1 mouse cellular context compared by ENCODE assay signal in the genomic region with DNA sequence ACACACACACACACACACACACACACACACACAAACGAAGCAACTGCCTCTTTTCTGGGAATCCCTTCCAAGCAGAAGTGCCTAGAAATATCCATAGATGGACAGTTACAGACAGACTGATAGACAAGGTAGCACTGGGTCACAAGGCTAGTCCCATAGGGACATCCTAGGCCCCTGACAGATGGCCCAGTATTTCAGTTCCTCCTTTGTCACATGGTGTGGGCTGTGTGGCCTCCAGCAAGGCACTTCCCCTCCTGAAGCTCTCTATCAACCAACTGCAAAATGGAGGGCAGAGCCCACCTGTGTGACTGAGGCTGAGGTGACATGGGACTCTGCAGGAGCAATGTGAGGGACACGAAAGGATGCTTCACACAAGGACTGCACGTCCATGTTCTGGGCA.
A peak's percentile ranks its signal among the peaks of the same experiment; 100 is the strongest.
TF ChIP-seq lines count a peak whose summit lies in the region.

No protein-coding gene starts in this region.

TF ChIP-seq in MEL, 35 proteins besides CTCF, POLR2A, EP300 and RAD21 (continued from another document):
- TF ChIP-seq GATA1 (IDR thresholded peaks at IDR 0.05; ENCODE audit: low read depth, low read length) (no peak), UBTF (IDR thresholded peaks at IDR 0.05; ENCODE audit: borderline replicate concordance, insufficient read depth, low read depth, low read length) (no peak), E2F4 (IDR thresholded peaks at IDR 0.05; ENCODE audit: borderline replicate concordance, low read depth, low read length) (no peak), CHD2 (IDR thresholded peaks at IDR 0.05; ENCODE audit: low read length) (no peak), SIN3A (IDR thresholded peaks at IDR 0.05; ENCODE audit: low read length) (0 out of 2 replicates have a peak, but pooled peaks have one; percentile 25), MYB (IDR thresholded peaks at IDR 0.05; ENCODE audit: low read depth, low read length) (no peak), JUND (IDR thresholded peaks at IDR 0.05; ENCODE audit: low read depth, low read length) (no peak), TAL1 (IDR thresholded peaks at IDR 0.05; ENCODE audit: low read length) (no peak), MYC (IDR thresholded peaks at IDR 0.05; ENCODE audit: low read depth, low read length) (peak; percentile 84), KAT2A (conservative IDR thresholded peaks at IDR 0.05; ENCODE audit: low read depth, low read length) (no peak), MAZ (IDR thresholded peaks at IDR 0.05; ENCODE audit: low read depth, low read length) (no peak), NRF1 (IDR thresholded peaks at IDR 0.05; ENCODE audit: insufficient read depth, low read depth, low read length, poor library complexity, severe bottlenecking) (no peak), ZKSCAN1 (IDR thresholded peaks at IDR 0.05; ENCODE audit: low read depth, low read length) (no peak), MAFK (IDR thresholded peaks at IDR 0.05; ENCODE audit: borderline replicate concordance, low read depth, low read length) (no peak), TBP (IDR thresholded peaks at IDR 0.05; ENCODE audit: low read depth, low read length) (no peak), ETS1 (IDR thresholded peaks at IDR 0.05; ENCODE audit: low read depth, low read length) (no peak)
